Mouse (Mus musculus) brain, embryonic 14.5 days (tissue): Measurements from ENCODE around the gene Col13a1.

Experiments used
- CTCF ChIP-seq: fragments of 200-500 bp; IDR thresholded peaks from 2 replicates; pipeline ENCODE4 v1.5.1; 2012; ENCODE audit warnings: inconsistent platforms, mild to moderate bottlenecking, moderate library complexity, borderline replicate concordance; ENCODE audit not compliant: insufficient read depth, insufficient read length; ENCODE audit errors: extremely low read depth
- POLR2A ChIP-seq: fragments of 200-500 bp; IDR thresholded peaks from 2 replicates; pipeline ENCODE4 v1.6.1; 2012; ENCODE audit warnings: mild to moderate bottlenecking, inconsistent platforms, borderline replicate concordance; ENCODE audit not compliant: poor library complexity, insufficient read depth, insufficient read length, severe bottlenecking; ENCODE audit errors: extremely low read depth

DNA sequence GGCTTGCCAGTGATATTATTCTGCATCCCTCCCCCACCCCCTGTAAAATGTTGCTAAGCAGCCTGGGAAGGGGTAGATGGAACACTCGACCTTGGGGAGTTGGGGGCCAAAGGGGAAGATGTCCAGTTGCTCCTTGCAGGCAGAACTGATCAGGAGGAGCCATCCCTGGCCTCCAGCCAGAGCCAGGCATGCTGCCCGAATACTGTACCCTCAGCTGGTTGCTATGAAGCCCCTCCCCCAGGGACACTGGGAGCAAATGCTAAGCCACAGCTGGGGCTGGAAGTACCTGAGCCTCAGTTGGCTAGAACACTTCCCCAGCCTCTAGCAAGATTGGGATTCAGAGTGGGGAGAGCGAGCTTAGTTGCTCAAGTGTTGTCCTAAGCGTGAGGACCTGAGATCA, 6.9 kb downstream of the Col13a1 start:
- no peak for TF ChIP-seq CTCF
- no peak for TF ChIP-seq POLR2A
